Mouse (Mus musculus): ENCODE measurements around the gene 4930415O20Rik. TPM values are rescaled to one million over a fixed set of nuclear protein-coding genes. Genes with fewer than 3 reads are reported as not detected.
"Not testable (repeated sequence)": the region's sequence is repeated elsewhere in the genome, so short reads cannot be mapped to it uniquely, and the experiment has no call there.

Gene 4930415O20Rik
- polyA plus RNA-seq, 1 experiment from 2014 or later = not detected

DNA sequence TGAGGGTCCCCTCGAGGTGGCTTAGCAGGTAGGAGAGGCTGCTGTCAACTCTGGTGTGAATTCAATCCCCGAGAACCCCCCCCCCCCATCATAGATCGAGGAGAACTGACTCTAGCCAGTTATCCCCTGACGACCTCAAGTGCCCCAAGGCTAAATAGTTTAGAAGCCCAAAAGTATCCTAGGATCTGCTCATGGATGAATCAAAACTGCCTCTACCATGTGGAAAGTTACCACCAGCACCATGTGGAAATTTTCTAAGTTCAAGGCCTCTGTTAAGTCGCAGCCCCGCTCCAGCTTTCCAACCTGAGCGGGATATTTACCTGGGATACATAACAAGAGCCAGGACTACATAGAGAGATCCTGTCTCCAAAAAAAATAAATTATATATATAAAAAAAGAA, 1.6 kb upstream of the 4930415O20Rik start:
- H3K9me3 ChIP-seq (replicated peaks) = no peaks in the 10 kb centered on the region
- peak overlapping the region; percentile 87 for H3K4me2 ChIP-seq
- peak overlapping the region; percentile 91 for H3K27ac ChIP-seq
- peaks cover 19% of the 10 kb centered on the region for H3K36me3 ChIP-seq
- no peak for DNase-seq
- H3K4me3 ChIP-seq (replicated peaks) = peak overlapping the region; percentile 93
- no peak for ATAC-seq (ENCODE audit: low read depth)
- peak overlapping the region; percentile 89 for H3K9ac ChIP-seq
- H3K4me1 ChIP-seq (replicated peaks) = peaks cover 42% of the 10 kb centered on the region
- no peaks in the 10 kb centered on the region for H3K27me3 ChIP-seq
- 61% methylated on average over 7 of the region's 7 CpGs for WGBS (ENCODE audit: insufficient replicate concordance)

DNA sequence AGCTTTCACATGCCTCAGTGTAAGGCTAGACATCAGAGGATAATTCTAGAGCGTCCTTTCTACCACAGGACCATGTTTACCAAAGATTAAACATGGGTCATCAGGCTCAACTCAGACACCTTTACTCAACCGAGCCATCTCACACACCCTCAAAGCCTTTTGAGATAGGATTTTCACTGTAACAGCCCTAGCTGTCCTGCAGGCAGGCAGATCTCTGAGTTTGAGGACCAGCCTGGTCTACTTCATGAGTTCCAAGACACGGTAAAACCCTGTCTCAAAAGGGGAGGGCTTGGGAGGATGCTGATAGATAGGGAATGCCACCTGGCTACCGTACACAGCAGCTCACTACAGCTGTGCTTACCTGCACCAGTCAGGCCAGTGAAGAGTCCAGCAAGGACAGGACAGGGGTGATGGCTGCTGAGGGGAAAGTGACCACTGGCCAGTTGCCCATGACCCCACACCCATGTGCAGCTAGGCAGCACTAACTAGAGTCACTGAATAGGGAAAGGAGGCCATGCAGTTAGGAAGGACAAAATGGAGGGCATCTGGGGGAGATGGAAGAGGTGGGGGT, 924 bp upstream of the 4930415O20Rik start:
- ATAC-seq (ENCODE audit: low read depth) (no peak), DNase-seq (no peak)
- Histone ChIP-seq H3K4me1 (replicated peaks) (peaks cover 37% of the 10 kb centered on the region), H3K36me3 (peaks cover 15% of the 10 kb centered on the region), H3K9ac (no peak overlapping the region), H3K4me2 (0 out of 2 replicates have a peak overlapping the region, but pooled peaks have one; percentile 87), H3K27ac (no peak overlapping the region), H3K4me3 (replicated peaks) (no peak overlapping the region), H3K27me3 (no peaks in the 10 kb centered on the region), H3K9me3 (replicated peaks) (no peaks in the 10 kb centered on the region)
- WGBS (ENCODE audit: insufficient replicate concordance) = 63% methylated on average over 4 of the region's 4 CpGs

DNA sequence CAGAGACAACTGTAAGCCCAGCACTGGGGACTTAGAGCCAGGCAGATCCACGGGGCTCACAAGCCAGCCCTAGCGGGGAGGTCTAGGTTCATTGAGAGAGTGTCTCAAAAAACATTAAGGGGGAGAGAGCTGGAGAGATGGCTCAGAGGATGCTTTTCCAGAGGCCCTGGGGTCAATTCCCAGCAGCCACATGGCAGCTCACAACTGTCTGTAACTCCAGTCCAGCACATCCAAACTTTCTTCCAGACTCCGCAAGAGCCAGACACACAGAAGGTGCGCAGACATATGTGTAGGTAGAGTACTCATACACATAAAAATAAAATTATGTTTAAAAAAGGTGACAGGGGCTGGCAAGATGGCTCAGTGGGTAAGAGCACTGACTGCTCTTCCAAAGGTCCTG, 2.5 kb downstream of the 4930415O20Rik start:
- Histone ChIP-seq H3K4me2 (no peak overlapping the region), H3K27me3 (peaks cover 5% of the 10 kb centered on the region; the same call in 1 of the 2 replicates), H3K4me1 (replicated peaks) (peaks cover 22% of the 10 kb centered on the region), H3K27ac (no peak overlapping the region), H3K9ac (no peak overlapping the region), H3K36me3 (no peaks in the 10 kb centered on the region), H3K9me3 (replicated peaks) (no peaks in the 10 kb centered on the region), H3K4me3 (replicated peaks) (no peak overlapping the region)
- DNase-seq (no peak), ATAC-seq (ENCODE audit: low read depth) (no peak)
- 66% methylated on average over 4 of the region's 4 CpGs for WGBS (ENCODE audit: insufficient replicate concordance)

DNA sequence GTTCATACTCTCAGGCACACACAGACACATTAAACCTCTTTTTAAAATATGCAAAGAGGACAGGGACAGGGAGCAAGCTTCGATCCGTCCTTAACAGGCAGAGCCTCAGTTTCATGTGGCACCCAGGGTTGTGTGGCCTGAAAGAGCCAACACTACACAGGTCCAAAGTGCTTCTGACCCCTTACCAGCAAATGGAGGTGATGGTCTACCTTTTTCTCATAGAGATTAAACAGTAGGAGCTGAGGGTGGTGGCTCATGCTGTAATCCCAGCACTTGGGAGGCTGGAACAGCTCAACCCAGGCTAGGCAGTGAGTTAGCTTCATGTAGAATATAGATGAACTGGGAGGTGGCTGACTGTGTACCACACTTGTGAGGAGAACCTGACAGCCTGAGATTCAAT, 8.5 kb downstream of the 4930415O20Rik start:
- no peaks in the 10 kb centered on the region for H3K9me3 ChIP-seq (replicated peaks)
- no peak overlapping the region for H3K4me2 ChIP-seq
- no peak for ATAC-seq (ENCODE audit: low read depth)
- peaks cover 11% of the 10 kb centered on the region; the same call in 1 of the 2 replicates for H3K27me3 ChIP-seq
- no peak for DNase-seq
- H3K4me3 ChIP-seq (replicated peaks) = no peak overlapping the region
- peaks cover 3% of the 10 kb centered on the region; the same call in 1 of the 2 replicates for H3K4me1 ChIP-seq (replicated peaks)
- H3K9ac ChIP-seq = no peak overlapping the region
- 76% methylated on average over 2 of the region's 2 CpGs for WGBS (ENCODE audit: insufficient replicate concordance)
- H3K36me3 ChIP-seq = no peaks in the 10 kb centered on the region
- no peak overlapping the region for H3K27ac ChIP-seq

DNA sequence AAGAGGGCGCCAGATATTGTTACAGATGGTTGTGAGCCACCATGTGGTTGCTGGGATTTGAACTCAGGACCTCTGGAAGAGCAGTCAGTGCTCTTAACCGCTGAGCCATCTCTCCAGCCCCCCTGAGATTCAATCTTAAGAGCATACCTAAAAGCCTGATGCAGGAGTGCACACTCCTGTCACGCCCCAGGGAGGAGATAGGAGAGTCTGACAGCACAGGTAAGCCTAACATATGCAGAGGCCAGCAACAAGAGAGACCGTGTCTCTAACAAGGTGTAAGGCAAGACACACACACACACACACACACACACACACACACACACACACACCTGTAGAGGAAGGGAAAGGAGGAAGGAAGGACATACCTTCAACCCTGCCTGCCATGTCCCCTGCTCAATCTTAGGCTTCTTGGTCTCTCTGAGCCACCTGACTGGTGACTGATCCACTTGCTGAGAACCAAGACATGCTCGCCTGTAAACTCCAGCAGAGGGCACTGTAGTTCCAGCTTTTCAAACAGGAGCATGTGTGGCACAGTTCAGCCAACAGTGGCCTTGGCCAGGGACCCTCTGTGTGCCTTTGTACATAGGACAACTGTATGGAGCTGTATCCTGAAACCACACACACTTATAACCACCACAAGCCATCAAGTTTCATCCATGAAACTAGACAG, 9.1 kb downstream of the 4930415O20Rik start:
- Histone ChIP-seq H3K36me3 (no peaks in the 10 kb centered on the region), H3K9me3 (replicated peaks) (no peaks in the 10 kb centered on the region), H3K4me2 (no peak overlapping the region), H3K4me3 (replicated peaks) (no peak overlapping the region), H3K27me3 (peaks cover 11% of the 10 kb centered on the region; the same call in 1 of the 2 replicates), H3K27ac (no peak overlapping the region), H3K4me1 (replicated peaks) (peaks cover 6% of the 10 kb centered on the region), H3K9ac (no peak overlapping the region)
- DNase-seq (peak; percentile 66), ATAC-seq (ENCODE audit: low read depth) (peak; percentile 77)
- WGBS (ENCODE audit: insufficient replicate concordance) = 39% methylated on average over 5 of the region's 5 CpGs

DNA sequence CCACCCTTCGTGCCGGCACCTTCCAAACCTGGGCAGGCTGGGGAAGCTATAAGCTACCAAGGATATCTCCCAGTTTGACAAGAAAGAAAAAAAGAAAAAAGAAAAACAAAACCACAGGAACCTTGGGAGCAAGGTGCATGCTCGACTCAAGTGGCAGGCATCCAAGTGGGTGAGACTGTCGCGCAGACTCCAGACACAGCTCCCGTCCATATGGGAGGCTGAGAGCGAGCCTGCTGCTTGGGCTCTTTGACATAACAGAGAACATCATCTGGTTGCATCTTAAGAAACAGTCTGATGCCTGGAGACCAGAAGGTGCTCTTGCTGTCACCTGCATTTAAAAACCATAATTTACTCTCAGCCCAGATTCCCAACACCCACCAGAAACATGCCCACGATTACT, 11.6 kb downstream of the 4930415O20Rik start:
- H3K4me1 ChIP-seq (replicated peaks) = peaks cover 27% of the 10 kb centered on the region
- DNase-seq (no peak), ATAC-seq (ENCODE audit: low read depth) (no peak)
- peaks cover 11% of the 10 kb centered on the region; the same call in 1 of the 2 replicates for H3K27me3 ChIP-seq
- H3K4me2 ChIP-seq = no peak overlapping the region
- H3K27ac ChIP-seq = no peak overlapping the region
- WGBS (ENCODE audit: insufficient replicate concordance) = 79% methylated on average over 8 of the region's 8 CpGs
- H3K4me3 ChIP-seq (replicated peaks) = no peak overlapping the region
- H3K9me3 ChIP-seq (replicated peaks) = no peaks in the 10 kb centered on the region
- H3K36me3 ChIP-seq = no peaks in the 10 kb centered on the region
- no peak overlapping the region for H3K9ac ChIP-seq

DNA sequence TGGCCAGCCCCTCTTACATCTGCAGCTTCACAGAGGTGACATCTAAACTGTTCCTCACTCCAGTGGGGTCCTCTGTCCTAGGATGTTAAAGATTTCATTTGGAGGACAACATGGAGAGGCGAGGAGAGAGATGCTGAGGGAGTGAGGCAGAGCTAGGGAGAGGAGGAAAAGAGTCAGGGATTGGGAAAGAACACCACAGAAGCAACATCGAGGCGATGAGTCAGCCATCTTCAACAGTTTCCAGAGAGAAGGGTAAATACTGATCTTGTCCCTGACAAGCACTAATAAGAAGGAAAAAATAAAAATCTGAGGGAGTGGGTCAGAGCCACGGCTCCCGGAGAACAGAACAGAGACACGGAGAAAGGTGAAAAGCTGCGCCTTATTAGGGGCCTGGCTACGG, 12.2 kb downstream of the 4930415O20Rik start:
- Histone ChIP-seq H3K4me3 (replicated peaks) (no peak overlapping the region), H3K4me2 (no peak overlapping the region), H3K9me3 (replicated peaks) (no peaks in the 10 kb centered on the region), H3K27ac (no peak overlapping the region), H3K27me3 (peaks cover 8% of the 10 kb centered on the region; the same call in 1 of the 2 replicates), H3K4me1 (replicated peaks) (peaks cover 33% of the 10 kb centered on the region), H3K9ac (no peak overlapping the region), H3K36me3 (no peaks in the 10 kb centered on the region)
- ATAC-seq (ENCODE audit: low read depth) (no peak), DNase-seq (no peak)
- WGBS (ENCODE audit: insufficient replicate concordance) = 70% methylated on average over 8 of the region's 8 CpGs

DNA sequence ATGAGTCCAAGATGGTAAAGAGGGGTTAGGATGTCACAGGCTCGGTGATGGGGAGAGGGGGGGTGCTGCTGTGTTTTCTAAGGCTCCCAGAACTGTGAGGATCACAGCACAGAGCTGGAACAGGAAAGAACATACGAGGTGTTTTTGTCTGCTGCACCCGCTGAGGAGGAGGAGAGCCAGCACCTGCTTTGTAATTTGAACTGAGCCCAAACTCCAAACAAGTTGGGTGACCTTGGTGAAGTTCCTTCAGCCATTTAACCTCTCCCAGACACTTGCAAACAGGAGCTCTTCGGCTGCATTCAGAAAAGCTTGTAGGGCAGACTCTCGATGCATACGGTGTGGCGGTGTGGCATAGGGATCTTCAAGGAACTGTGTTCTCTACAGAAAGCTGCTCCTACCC, 14.6 kb downstream of the 4930415O20Rik start:
- Histone ChIP-seq H3K36me3 (peaks cover 7% of the 10 kb centered on the region; the same call in 1 of the 2 replicates), H3K4me1 (replicated peaks) (peaks cover 57% of the 10 kb centered on the region), H3K9ac (no peak overlapping the region), H3K9me3 (replicated peaks) (no peaks in the 10 kb centered on the region), H3K27ac (peak overlapping the region; percentile 80), H3K4me3 (replicated peaks) (no peak overlapping the region), H3K4me2 (peak overlapping the region; percentile 29; the same call in 1 of the 2 replicates), H3K27me3 (no peaks in the 10 kb centered on the region)
- WGBS (ENCODE audit: insufficient replicate concordance) = 67% methylated on average over 7 of the region's 7 CpGs
- DNase-seq = no peak
- ATAC-seq (ENCODE audit: low read depth) = no peak

DNA sequence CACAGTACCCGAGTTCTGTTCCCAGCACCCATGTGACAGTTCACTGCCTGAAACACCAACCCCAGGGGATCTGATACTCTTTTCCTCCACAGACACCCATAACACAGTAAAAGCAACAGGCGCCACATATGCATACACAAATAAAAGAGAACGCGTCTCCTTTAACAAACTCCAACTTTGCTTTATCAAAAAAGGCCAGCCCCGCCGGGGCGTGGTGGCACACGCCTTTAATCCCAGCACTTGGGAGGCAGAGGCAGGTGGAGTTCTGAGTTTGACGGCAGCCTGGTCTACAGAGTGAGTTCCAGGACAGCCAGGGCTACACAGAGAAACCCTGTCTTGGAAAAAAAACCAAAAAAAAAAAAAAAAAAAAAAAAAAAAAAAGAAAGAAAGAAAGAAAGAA, 15.3 kb downstream of the 4930415O20Rik start:
- ATAC-seq (ENCODE audit: low read depth) = peak; percentile 77
- Histone ChIP-seq H3K27ac (peak overlapping the region; percentile 80), H3K4me1 (replicated peaks) (peaks cover 62% of the 10 kb centered on the region), H3K4me2 (peak overlapping the region; percentile 29), H3K36me3 (peaks cover 14% of the 10 kb centered on the region; the same call in 1 of the 2 replicates)
- H3K9ac ChIP-seq; H3K4me3 ChIP-seq (replicated peaks); H3K27me3 ChIP-seq; H3K9me3 ChIP-seq (replicated peaks); DNase-seq: not testable (repeated sequence)
- WGBS (ENCODE audit: insufficient replicate concordance) = 36% methylated on average over 9 of the region's 9 CpGs

DNA sequence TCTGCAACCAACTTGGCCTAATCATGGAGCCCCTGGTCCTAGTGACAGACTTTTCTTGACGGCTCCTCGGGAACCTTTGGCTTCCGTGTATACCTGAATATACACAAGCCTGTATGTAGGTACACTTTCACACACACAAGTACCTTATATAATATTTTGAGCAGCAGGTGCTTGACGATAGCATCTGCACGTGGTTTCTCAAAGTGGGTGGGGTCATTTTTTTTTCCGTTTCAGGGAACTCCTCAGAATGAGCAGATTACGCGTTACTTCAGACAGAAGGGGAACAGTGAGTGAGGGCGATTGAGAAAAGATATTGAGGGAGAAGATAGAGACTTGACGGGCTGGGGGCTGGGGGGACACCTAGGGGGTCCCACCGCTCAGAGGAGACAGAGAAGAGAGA, 16.9 kb downstream of the 4930415O20Rik start:
- no peak for ATAC-seq (ENCODE audit: low read depth)

DNA sequence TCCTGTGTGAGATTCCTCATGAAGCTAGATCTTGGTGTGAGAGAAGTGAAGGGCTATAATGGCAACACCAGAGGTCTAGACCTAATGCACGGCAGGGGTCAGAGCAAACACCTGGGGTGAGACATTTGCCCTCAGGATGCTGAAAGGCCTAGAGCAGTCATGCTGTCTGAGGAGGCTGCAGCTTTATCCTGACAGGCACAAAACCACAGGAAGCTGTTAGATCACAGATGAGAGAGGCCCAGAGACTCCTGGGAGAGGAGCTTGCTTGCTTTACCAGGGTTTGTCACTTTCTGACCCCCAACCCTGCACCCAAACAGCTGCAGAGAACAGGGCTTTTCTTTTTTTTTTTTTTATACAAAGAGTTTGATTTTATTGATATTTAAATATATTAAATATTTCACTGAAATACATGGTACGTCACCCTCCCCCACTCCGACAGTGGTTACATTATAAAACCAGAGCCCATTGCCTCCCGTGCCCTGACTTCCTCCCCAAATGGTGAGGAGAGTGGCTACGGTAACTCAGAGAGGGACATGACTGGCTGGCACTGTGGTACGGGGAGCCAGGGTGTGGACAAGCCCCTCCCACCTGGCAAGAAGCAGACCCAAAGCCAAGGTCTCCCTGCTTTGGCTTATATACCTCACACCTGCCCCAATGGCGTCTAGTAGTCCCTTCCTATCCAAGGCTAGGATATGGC, 19.0 kb downstream of the 4930415O20Rik start:
- Histone ChIP-seq H3K27ac (0 out of 2 replicates have a peak overlapping the region, but pooled peaks have one; percentile 23), H3K9ac (no peak overlapping the region), H3K9me3 (replicated peaks) (no peaks in the 10 kb centered on the region), H3K4me3 (replicated peaks) (no peak overlapping the region), H3K4me1 (replicated peaks) (peaks cover 63% of the 10 kb centered on the region), H3K36me3 (peaks cover 51% of the 10 kb centered on the region), H3K27me3 (no peaks in the 10 kb centered on the region), H3K4me2 (no peak overlapping the region)
- WGBS (ENCODE audit: insufficient replicate concordance) = 26% methylated on average over 7 of the region's 7 CpGs
- ATAC-seq (ENCODE audit: low read depth) (no peak), DNase-seq (no peak)

More for the DNA sequence above, 16.9 kb downstream of the 4930415O20Rik start:
- H3K27me3 ChIP-seq = no peaks in the 10 kb centered on the region
- peaks cover 30% of the 10 kb centered on the region for H3K36me3 ChIP-seq
- WGBS (ENCODE audit: insufficient replicate concordance) = 36% methylated on average over 11 of the region's 11 CpGs
- no peak overlapping the region for H3K9ac ChIP-seq
- no peak for DNase-seq
- H3K9me3 ChIP-seq (replicated peaks) = no peaks in the 10 kb centered on the region
- H3K4me2 ChIP-seq = no peak overlapping the region
- peaks cover 65% of the 10 kb centered on the region for H3K4me1 ChIP-seq (replicated peaks)
- H3K4me3 ChIP-seq (replicated peaks) = no peak overlapping the region
- peak overlapping the region; percentile 21; the same call in 1 of the 2 replicates for H3K27ac ChIP-seq
